Mouse (Mus musculus) frontal cortex, postnatal 14 days (tissue): ENCODE data around the gene Chl1.

ENCODE experiments used
- DNase-seq, 2 experiments: peaks; one replicate each; pipeline ENCODE4 v3.0.0; 2022; ENCODE audit warnings: low spot score in 2 of 2

Gene Chl1

DNA sequence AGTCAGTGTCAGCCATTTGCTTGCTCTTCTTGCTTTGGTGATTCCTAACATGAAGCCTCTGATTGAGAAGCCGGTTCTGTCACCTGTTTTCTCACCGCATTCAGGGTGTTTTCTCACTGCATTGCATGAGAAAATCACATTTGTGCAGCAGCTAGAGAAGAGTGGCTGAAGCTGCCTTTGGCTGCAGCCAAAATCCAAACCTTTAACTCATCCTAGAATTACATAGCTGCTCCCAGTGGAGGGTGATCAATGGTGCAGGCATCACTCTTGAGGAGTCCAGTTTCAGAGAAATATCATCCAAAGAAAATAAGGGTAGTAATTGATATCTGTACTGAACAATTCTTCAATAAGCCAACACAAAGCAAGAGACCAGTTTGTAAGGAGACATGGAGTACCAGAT is 154.8 kb downstream of the Chl1 start:
- DNase-seq = no peak

DNA sequence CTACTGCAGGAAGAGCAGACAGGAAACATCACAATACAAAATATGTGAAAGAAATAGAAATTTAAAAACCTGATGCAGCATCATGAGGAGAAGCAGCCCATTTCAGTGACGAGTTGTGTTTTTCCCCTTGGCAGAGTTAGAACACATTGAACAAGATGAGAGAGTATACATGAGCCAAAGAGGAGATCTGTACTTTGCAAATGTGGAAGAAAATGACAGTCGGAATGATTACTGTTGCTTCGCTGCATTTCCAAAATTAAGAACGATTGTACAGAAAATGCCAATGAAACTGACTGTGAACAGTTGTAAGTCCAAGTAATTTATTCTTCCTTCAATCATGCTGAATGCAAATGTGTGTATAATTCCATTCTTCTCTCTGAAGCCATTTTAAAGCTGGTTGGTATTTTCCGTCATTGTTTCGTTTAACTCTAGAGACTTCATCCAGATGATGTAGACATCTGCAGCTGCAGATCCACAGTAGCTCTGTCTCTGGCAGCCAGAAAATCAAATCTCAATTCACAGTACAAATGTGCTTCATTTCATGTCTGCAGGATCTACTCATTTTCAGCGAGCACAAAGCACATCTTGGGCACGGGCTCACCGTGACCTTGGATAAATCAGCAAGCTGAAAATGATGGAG is 155.4 kb downstream of the Chl1 start:
- DNase-seq = no peak

DNA sequence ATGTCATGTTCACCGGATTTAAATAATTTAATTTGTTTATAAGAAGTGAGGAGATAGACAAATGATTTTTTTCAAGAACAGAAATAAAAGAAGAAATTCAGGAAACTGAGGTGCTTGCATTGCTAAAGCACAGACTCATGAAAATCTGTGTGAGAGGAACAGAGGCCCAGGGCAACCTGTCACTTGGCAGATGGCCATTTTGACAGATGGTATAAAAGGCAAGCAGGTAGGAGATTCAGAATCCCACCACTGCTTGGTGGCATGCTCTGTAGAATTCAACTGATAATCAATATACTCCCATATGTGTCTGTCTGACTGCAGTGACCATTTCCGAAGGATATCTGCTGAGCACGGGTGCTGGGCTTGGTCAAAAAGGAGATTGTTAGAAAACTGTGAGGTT is 162.7 kb downstream of the Chl1 start:
- no peak for DNase-seq

- peak; percentile 39 to 51 for DNase-seq
Measured at GRCm38 (mm10) chr6:103674332-103674731, 163.9 kb downstream of the Chl1 start.

- DNase-seq = no peak
Measured at GRCm38 (mm10) chr6:103675145-103675544, 164.8 kb downstream of the Chl1 start.

- DNase-seq = no peak
Measured at GRCm38 (mm10) chr6:103676664-103677063, 166.3 kb downstream of the Chl1 start.

- no peak for DNase-seq
Measured at GRCm38 (mm10) chr6:103677072-103677471, 166.7 kb downstream of the Chl1 start.

- peak; percentile 60 to 68 for DNase-seq
Measured at GRCm38 (mm10) chr6:103682854-103683574, 172.6 kb downstream of the Chl1 start.

DNA sequence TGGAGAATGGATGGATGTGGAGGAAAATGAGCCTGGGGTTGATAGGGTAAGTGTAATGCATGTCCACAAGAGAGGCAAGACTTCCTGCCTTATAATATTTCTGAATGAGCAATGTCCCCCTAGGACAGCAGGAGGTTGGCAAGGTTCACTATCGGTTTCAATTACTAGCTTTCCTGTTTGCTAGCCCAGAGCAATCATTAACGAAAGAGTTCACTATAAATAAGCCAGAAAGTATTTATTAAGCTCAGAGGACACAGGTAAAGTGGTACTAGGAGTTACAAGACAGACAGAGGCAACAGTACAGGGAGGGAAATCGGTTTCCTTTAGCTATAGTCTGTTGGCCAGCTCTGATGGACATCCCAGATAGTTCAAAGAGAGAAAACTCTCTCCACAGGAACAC is 182.1 kb downstream of the Chl1 start:
- no peak for DNase-seq

- no peak for DNase-seq
Measured at GRCm38 (mm10) chr6:103697349-103698028, 187.1 kb downstream of the Chl1 start.

- no peak for DNase-seq
Measured at GRCm38 (mm10) chr6:103699482-103699881, 189.1 kb downstream of the Chl1 start.

DNA sequence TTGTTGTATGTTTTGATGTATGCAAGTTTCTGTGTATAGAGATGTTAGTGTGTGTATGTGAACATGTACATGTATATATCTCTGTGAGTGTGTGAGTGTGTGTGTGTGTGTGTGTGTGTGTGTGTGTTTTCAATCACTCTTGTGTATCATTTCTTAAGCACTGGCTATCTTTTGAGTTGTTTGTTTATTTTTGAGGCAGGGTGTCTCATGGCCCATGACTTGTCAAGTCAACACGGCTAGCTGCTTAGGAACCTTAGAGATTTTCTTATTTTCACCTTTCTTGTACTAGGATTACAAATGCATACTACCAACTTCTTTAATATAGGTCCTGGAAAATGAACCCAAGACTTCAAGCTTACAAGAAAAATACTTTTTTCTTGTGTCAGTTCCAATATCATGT is 189.5 kb downstream of the Chl1 start:
- no peak for DNase-seq

GRCm38 (mm10) chr6:103700336-103700735 is 189.9 kb downstream of the Chl1 start:
- no peak for DNase-seq

- no peak for DNase-seq
Measured at GRCm38 (mm10) chr6:103706366-103706765, 196.0 kb downstream of the Chl1 start.

GRCm38 (mm10) chr6:103739291-103739690 is 228.9 kb downstream of the Chl1 start:
- DNase-seq = no peak

- DNase-seq = no peak
Measured at GRCm38 (mm10) chr6:103742784-103743183, 232.4 kb downstream of the Chl1 start.

GRCm38 (mm10) chr6:103746103-103746502 is 235.7 kb downstream of the Chl1 start:
- peak in 1 of 2 experiments; percentile 42 for DNase-seq

DNA sequence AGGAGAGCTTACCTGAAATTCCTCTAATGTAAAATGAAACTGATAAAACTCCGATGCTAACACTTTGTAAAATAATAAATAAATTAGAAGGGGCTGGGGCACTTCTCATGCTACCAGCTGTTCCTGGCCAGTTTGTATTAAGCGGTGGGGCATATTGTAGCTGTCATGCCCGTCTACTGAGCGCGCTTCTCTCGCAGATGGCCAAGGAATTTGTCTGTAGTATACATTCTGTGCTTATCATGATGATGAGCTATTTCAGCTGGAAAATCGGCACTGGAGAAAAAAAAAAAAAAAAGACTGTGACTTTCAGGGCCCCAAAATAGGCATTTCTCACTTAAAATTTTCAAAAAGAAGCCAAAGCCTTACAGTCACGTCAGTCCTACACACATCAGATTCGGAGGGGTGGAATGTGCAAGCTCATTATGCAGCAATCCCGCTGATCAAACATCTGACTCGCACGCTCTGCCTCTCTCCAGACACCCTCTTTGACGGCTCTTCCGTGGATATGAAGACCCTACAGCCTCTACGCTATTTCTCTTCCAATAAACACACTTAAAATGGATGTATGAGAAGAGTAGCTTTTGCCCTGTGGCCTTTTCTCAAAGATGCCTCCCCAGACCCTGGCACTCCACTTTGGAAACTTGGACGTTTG is 238.9 kb downstream of the Chl1 start:
- peak in 1 of 2 experiments; percentile 19 for DNase-seq

GRCm38 (mm10) chr6:103753891-103754290 is 243.5 kb downstream of the Chl1 start:
- DNase-seq = no peak

GRCm38 (mm10) chr6:103766830-103767229 is 256.4 kb downstream of the Chl1 start:
- no peak for DNase-seq

- no peak for DNase-seq
Measured at GRCm38 (mm10) chr6:103781058-103781457, 270.7 kb downstream of the Chl1 start.

DNA sequence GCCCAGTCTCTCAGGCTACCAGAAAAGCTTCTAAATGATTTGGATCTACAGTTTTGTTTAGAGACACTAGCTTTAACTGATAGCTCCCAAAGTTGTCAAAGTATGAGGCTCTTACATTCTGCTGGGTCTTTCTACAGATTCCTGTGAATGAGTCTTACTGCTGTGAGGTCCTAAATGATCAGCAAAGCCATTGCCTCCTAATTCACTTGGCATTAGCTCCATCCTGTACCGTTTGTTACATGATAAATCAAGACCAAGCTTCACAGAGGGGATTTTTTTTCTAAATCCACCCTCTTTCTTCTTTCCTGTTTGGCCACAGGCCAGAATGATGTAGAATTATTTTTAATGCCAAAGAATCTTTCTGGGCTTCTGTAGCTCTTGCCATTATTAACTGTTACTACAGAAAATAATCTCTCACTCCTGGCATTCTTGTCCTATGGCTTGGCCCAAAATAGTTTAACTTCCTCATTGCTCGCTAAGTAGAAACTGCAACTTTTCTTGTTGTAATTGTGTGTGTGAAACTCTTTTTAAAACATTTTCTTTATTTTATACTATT is 280.8 kb downstream of the Chl1 start:
- DNase-seq = no peak
